Mouse (Mus musculus) intestine, embryonic 16.5 days (tissue): ENCODE results near the gene Cdk2. TPM values are rescaled to one million over a fixed set of nuclear protein-coding genes. Genes with fewer than 3 reads are reported as not detected.
A peak's percentile ranks its signal among the peaks of the same experiment; 100 is the strongest.

ENCODE experiments used
- ATAC-seq: fragments of 200-750 bp; cut with Nextera tagmentation; 2 replicates; pipeline ENCODE4 v1.8.0; 2017; ENCODE audit warnings: moderate TSS enrichment, moderate library complexity
- H3K27ac ChIP-seq: fragments of 300-500 bp; sonication (generic); 2 replicates; pipeline ENCODE4 v1.5.1; 2014; ENCODE audit warnings: mild to moderate bottlenecking, low read length
- H3K27me3 ChIP-seq: fragments of 300-500 bp; sonication (generic); replicated peaks from 2 replicates; pipeline ENCODE4 v1.6.1; 2014; ENCODE audit warnings: low read length, control low read depth, mixed read lengths; ENCODE audit not compliant: control insufficient read depth, insufficient read depth
- H3K36me3 ChIP-seq: fragments of 300-500 bp; sonication (generic); 2 replicates; pipeline ENCODE4 v1.6.1; 2014; ENCODE audit warnings: low read length, control low read depth; ENCODE audit not compliant: control insufficient read depth, insufficient read depth
- H3K4me1 ChIP-seq: fragments of 300-500 bp; sonication (generic); 2 replicates; pipeline ENCODE4 v1.6.1; 2014; ENCODE audit warnings: low read length, control low read depth, mixed read lengths; ENCODE audit not compliant: control insufficient read depth, insufficient read depth
- H3K4me2 ChIP-seq: fragments of 300-500 bp; sonication (generic); 2 replicates; pipeline ENCODE4 v1.6.1; 2014; ENCODE audit warnings: low read depth, low read length, control low read depth
- H3K4me3 ChIP-seq: fragments of 300-500 bp; sonication (generic); 2 replicates; pipeline ENCODE4 v1.5.1; 2014; ENCODE audit warnings: mild to moderate bottlenecking, low read length
- H3K9ac ChIP-seq: fragments of 300-500 bp; sonication (generic); 2 replicates; pipeline ENCODE4 v1.6.1; 2014; ENCODE audit warnings: low read depth, low read length
- H3K9me3 ChIP-seq: fragments of 300-500 bp; sonication (generic); 2 replicates; pipeline ENCODE4 v1.6.1; 2016; ENCODE audit warnings: low read length, control low read depth; ENCODE audit not compliant: control insufficient read depth
- WGBS: fragments of 180-500 bp; shearing (Covaris S2); extraction: QIAGEN DNeasy Blood & Tissue Kit; methylation state at CpG from one replicate; pipeline ENCODE4 v1.1.7; 2014; 5-methylcytosine and 5-hydroxymethylcytosine counted together
- polyA plus RNA-seq: library from polyadenylated mRNA; unstranded; fragments of >200 nt; fragmentation: Nextera tagmentation; extraction: Ambion mirVana; gene quantifications from 2 replicates; pipeline ENCODE4 v1.2.1, GENCODE M21; 2015

Gene Cdk2
- polyA plus RNA-seq, 1 experiment from 2014 or later, result 65.2 TPM

DNA sequence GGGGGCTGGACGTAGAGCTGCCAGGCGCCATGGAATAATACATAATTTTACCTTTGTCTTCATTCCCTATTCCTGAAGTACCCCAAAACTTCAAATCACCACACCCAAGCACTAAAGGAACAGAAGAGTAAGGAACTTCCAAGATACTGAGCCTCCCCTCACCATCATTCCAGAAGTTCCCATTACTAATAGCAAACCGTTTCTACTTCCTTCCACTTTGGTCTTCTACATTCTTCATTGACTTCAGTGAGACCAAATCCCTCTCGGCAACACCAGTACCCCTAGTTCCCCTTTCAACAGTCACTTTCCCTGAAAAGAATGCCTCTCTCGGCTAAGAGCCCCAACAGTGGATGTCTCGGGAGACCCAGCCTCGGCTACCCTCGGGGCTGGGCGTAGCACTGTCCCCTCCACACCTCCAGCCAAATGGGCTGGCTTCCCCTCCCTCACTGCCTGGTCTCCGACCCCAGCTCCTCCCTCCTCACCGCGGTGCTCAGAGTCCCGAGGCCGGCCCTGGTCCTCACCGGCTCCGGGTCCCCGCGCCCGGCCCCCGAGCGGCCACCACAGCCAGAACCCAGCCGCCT lies 9.3 kb downstream of the Cdk2 start:
- Histone ChIP-seq H3K36me3 (peaks cover 3% of the 10 kb centered on the region; the same call in 1 of the 2 replicates), H3K4me2 (peak overlapping the region; percentile 48), H3K9ac (peak overlapping the region; percentile 85), H3K4me3 (peak overlapping the region; percentile 83), H3K9me3 (no peaks in the 10 kb centered on the region), H3K27ac (peak overlapping the region; percentile 92), H3K27me3 (no peaks in the 10 kb centered on the region), H3K4me1 (peaks cover 10% of the 10 kb centered on the region)
- WGBS, result under 1% methylated on average over 22 of the region's 22 CpGs
- no peak for ATAC-seq

DNA sequence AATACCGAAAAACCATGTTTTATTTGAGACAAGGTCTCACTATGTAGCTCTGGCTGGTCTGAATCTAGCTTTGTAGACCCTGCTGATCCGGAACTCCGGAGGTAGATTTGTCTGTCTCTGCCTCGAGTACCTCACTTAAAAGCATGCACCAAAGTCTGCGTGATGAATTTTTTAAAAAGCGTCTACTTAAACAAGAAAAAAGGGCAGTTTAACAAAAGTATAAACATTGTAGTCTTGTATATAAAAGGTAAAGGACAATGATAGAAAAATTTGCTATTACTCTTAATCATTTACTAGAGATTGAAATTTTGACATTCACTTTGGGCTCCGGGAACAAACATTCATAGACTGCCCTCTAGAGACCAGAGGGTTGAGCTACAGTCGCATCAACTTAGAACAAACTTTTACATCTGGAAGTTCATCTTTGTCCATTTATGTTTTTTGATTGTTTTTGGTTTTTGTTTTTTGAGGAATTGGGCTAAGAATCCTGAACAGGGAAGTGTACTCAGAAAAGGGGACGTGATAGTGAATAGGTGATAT lies 30.3 kb downstream of the Cdk2 start:
- Histone ChIP-seq H3K9me3 (no peaks in the 10 kb centered on the region), H3K27ac (peak overlapping the region; percentile 57), H3K4me2 (peak overlapping the region; percentile 94), H3K27me3 (no peaks in the 10 kb centered on the region), H3K36me3 (no peaks in the 10 kb centered on the region), H3K4me3 (peak overlapping the region; percentile 77), H3K9ac (peak overlapping the region; percentile 72), H3K4me1 (peaks cover 8% of the 10 kb centered on the region)
- ATAC-seq, result no peak
- 2% methylated on average over 9 of the region's 9 CpGs for WGBS

DNA sequence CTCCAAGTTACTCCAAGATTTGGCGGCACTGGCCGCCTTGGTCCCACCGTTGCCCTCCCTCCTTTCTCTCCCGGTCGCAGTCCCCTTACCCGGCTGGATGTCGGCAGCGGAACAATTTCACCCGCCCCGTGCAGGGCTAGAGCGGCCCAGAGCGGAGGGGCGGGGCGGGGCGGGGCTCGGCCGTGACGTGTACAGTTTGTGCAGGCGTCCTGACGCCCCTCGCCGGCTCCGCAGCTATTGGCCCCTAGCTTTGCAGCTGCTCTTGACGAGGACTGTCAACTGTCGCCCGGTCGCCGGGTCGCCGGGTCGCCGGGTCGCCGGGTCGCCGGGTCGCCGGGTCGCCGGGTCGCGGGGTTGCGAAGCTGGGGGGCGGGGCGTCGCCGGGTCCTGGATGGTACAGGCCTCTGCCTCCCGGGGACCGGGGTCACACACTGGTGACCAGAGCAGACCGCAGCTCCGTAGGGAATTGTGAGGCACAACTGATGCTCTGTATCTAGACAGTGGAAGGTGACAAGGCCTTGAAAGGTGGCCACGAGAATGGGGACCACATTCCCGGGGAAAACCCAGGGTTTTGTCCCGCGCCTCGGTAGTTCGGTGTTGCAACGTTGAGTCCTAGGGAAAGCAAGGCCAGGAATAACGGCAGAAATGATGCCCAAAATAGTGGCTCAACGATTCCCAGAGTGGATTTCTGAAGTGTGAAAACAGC lies 30.9 kb downstream of the Cdk2 start, which contains the start of gene Suox:
Gene Suox (minus strand): TSS at position 311 of the 706 bp plus-strand sequence.
- Histone ChIP-seq H3K36me3 (no peaks in the 10 kb centered on the region), H3K27me3 (no peaks in the 10 kb centered on the region), H3K9ac (peak within 1 kb of the TSS; percentile 72), H3K9me3 (no peaks in the 10 kb centered on the region), H3K4me2 (peak within 1 kb of the TSS; percentile 94), H3K4me3 (peak within 1 kb of the TSS; percentile 77), H3K4me1 (peaks cover 8% of the 10 kb centered on the region), H3K27ac (peak within 1 kb of the TSS; percentile 57)
- peak; percentile 90 for ATAC-seq
- under 1% methylated on average over 59 of the region's 60 CpGs for WGBS

DNA sequence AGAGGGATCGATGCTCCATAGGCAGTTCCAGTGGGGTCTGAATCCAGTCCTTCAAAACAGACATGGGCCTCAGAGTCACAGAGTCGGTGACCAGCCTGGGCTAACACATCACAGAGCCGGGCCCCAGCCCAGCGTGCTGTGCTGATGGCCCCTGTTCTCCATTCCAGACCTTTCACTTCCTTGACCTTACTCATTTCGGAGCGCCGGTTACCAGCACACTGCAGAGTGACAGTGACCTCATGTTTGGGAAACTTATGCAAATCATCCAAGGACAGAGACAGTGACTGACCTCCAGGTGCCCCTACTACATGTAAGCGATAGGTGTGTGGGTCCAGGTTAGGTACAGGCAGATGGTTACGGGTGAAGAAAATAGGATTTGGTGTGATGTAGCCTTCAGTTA lies 33.7 kb downstream of the Cdk2 start:
- H3K9me3 ChIP-seq, result no peaks in the 10 kb centered on the region
- no peak for ATAC-seq
- no peak overlapping the region for H3K9ac ChIP-seq
- no peaks in the 10 kb centered on the region for H3K36me3 ChIP-seq
- H3K27ac ChIP-seq, result no peak overlapping the region
- peaks cover 11% of the 10 kb centered on the region for H3K4me1 ChIP-seq
- H3K4me2 ChIP-seq, result no peak overlapping the region
- WGBS, result 94% methylated on average over 9 of the region's 9 CpGs
- no peak overlapping the region for H3K4me3 ChIP-seq
- no peaks in the 10 kb centered on the region for H3K27me3 ChIP-seq

DNA sequence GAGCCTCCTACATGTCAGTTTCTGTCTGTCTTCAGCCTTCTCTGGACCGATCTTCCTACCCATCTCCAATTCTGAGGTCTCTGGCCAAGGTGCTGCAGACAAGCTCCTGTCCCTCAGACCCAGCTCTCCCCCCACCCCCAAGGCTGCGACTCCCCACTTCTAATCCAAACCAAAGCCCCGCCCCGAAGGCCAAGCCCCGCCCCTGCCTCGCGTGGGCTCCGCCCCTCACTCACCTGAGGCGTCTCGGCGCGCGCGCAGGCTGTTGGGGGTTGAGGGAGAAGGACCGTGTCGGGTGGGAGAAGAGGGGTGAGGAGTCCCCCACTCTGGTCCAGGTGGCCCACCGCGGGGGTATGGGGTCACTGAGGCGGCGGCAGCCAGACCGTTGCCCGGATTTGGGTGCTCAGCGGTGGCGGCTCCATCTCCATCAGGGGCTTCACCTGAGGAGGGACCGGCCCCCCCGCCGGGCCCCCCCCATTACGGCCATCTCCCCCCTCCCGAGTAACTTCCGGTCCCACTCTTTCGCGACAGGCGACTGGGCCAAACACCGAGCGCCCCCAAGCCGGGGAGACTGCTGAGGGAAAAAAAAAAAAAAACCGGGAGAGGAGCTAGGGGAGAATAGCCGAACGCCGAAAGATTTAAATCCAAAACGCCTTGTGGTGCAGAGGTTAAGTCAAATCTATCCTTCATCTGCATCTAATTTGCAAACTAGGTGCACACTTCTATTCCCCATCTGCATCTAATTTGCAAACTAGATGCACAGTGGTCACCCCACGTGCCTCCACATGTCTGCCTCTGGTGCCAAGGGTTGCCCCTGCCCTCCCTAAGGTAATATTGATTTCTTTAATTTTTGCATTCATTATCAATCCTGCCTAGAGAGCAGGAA lies 35.8 kb downstream of the Cdk2 start:
- under 1% methylated on average over 42 of the region's 42 CpGs for WGBS
- H3K9me3 ChIP-seq, result no peaks in the 10 kb centered on the region
- no peaks in the 10 kb centered on the region for H3K36me3 ChIP-seq
- peak overlapping the region; percentile 78 for H3K9ac ChIP-seq
- peak overlapping the region; percentile 68 for H3K4me3 ChIP-seq
- no peak overlapping the region for H3K27ac ChIP-seq
- H3K4me2 ChIP-seq, result peak overlapping the region; percentile 79
- H3K27me3 ChIP-seq, result no peaks in the 10 kb centered on the region
- H3K4me1 ChIP-seq, result peaks cover 11% of the 10 kb centered on the region
- peak; percentile 62 for ATAC-seq

DNA sequence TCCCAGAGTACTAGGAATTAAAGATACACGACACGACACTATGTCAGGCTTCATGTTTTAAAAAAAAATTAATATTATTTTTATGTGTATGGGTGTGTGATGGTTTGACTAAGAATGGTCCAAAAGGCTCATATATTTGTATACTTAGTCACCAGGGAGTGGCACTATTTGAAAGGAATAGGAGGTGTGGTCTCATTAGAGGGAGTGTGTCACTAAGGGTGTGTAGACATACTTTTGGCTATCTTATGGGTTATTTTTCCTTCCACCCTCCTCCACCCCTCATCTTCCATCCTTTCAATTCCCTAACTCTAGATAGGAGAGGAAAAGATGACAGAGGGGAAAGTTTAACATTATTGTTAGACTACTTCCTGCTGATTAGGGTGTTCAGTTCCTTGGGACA lies 39.0 kb downstream of the Cdk2 start:
- Histone ChIP-seq H3K9ac (no peak overlapping the region), H3K4me2 (no peak overlapping the region), H3K27me3 (no peaks in the 10 kb centered on the region), H3K27ac (no peak overlapping the region), H3K4me3 (no peak overlapping the region), H3K9me3 (no peaks in the 10 kb centered on the region), H3K36me3 (no peaks in the 10 kb centered on the region), H3K4me1 (0 out of 2 replicates have a peak, but pooled peaks cover 2% of the 10 kb centered on the region)
- 96% methylated on average over 2 of the region's 2 CpGs for WGBS
- no peak for ATAC-seq

DNA sequence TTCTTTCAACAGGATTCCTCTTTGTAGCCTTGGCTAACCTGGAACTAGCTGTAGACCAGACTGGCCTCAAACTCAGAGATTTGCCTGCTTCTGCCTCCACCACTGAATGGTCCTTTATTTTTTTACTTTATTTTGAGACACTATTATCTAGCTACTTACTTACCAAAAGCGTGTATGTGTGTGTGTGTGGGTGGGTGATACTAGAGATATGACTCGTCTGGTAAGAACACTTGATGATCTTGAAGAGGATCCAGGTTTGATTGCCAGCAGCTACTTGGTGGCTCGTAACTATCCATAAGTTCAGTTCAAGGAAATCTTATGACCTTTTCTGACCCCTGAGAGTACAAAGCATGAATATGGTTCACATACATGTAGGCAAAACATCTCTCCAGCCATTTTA lies 39.5 kb downstream of the Cdk2 start:
- 84% methylated on average over 3 of the region's 3 CpGs for WGBS
- no peak overlapping the region for H3K9ac ChIP-seq
- ATAC-seq, result no peak

DNA sequence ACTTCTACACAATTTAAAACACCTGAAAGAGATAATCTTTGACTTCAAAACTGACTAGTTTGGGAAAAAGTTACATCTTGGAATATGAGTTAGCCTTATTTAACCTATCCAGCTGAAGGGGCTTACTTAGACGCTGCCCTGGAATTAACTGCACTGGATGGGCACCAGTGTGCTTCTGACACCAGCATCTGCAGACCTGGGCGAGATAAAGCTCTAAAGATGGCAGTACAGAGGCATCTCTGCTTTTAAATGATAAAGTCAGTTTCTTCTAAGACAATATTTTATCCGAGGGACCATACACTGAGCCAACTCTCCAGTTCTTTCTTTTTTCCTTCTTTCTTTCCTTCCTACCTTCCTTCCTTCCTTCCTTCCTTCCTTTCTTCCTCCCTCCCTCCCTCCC lies 40.0 kb downstream of the Cdk2 start:
- Histone ChIP-seq H3K9me3 (no peaks in the 10 kb centered on the region), H3K4me1 (0 out of 2 replicates have a peak, but pooled peaks cover 2% of the 10 kb centered on the region), H3K4me3 (no peak overlapping the region), H3K36me3 (no peaks in the 10 kb centered on the region), H3K27ac (no peak overlapping the region), H3K9ac (no peak overlapping the region), H3K4me2 (no peak overlapping the region), H3K27me3 (no peaks in the 10 kb centered on the region)
- ATAC-seq, result no peak
- 78% methylated on average over 3 of the region's 3 CpGs for WGBS

More for the DNA sequence above, 39.5 kb downstream of the Cdk2 start:
- H3K27me3 ChIP-seq, result no peaks in the 10 kb centered on the region
- H3K27ac ChIP-seq, result no peak overlapping the region
- no peak overlapping the region for H3K4me2 ChIP-seq
- no peaks in the 10 kb centered on the region for H3K9me3 ChIP-seq
- H3K4me1 ChIP-seq, result 0 out of 2 replicates have a peak, but pooled peaks cover 2% of the 10 kb centered on the region
- no peaks in the 10 kb centered on the region for H3K36me3 ChIP-seq
- H3K4me3 ChIP-seq, result no peak overlapping the region
